Mouse (Mus musculus) liver, embryonic 11.5 days (tissue): ENCODE results near the gene Vmn1r194. TPM values are rescaled to one million over a fixed set of nuclear protein-coding genes. Genes with fewer than 3 reads are reported as not detected.
"Not testable (repeated sequence)": the region's sequence is repeated elsewhere in the genome, so short reads cannot be mapped to it uniquely, and the experiment has no call there.

ENCODE experiments used
- ATAC-seq: fragments of 200-750 bp; cut with Nextera tagmentation; replicated peaks from 2 replicates; pipeline ENCODE4 v1.8.0; 2017; ENCODE audit warnings: moderate number of reproducible peaks, mild to moderate bottlenecking, moderate TSS enrichment, moderate library complexity; ENCODE audit not compliant: low FRiP score
- DNase-seq: peaks from one replicate; pipeline ENCODE4 v3.0.0-alpha.2; 2017; ENCODE audit warnings: low spot score
- H3K27ac ChIP-seq: fragments of 300-500 bp; sonication (generic); 2 replicates; pipeline ENCODE4 v1.5.1; 2014; ENCODE audit warnings: mild to moderate bottlenecking, low read depth, low read length, control low read depth
- H3K27me3 ChIP-seq: fragments of 300-500 bp; sonication (generic); replicated peaks from 2 replicates; pipeline ENCODE4 v1.6.1; 2014; ENCODE audit warnings: low read length, mixed read lengths; ENCODE audit not compliant: control insufficient read depth, insufficient read depth
- H3K36me3 ChIP-seq: fragments of 300-500 bp; sonication (generic); 2 replicates; pipeline ENCODE4 v1.6.1; 2014; ENCODE audit warnings: mild to moderate bottlenecking, low read length, moderate library complexity, mixed read lengths; ENCODE audit not compliant: control insufficient read depth, insufficient read depth
- H3K4me1 ChIP-seq: fragments of 300-500 bp; sonication (generic); replicated peaks from 2 replicates; pipeline ENCODE4 v1.6.1; 2014; ENCODE audit warnings: low read length, mixed read lengths; ENCODE audit not compliant: control insufficient read depth, insufficient read depth
- H3K4me2 ChIP-seq: fragments of 300-500 bp; sonication (generic); 2 replicates; pipeline ENCODE4 v1.6.1; 2014; ENCODE audit warnings: mild to moderate bottlenecking, control low read depth, moderate library complexity
- H3K4me3 ChIP-seq: fragments of 300-500 bp; sonication (generic); 2 replicates; pipeline ENCODE4 v1.5.1; 2014; ENCODE audit warnings: low read depth, low read length, control low read depth
- H3K9ac ChIP-seq: fragments of 300-500 bp; sonication (generic); 2 replicates; pipeline ENCODE4 v1.6.1; 2014; ENCODE audit warnings: low read depth, low read length, control low read depth
- H3K9me3 ChIP-seq: fragments of 300-500 bp; sonication (generic); 2 replicates; pipeline ENCODE4 v1.6.1; 2016; ENCODE audit warnings: low read length, inconsistent platforms, mixed read lengths; ENCODE audit not compliant: control insufficient read depth
- WGBS: fragments of 180-500 bp; shearing (Covaris S2); extraction: QIAGEN DNeasy Blood & Tissue Kit; methylation state at CpG from one replicate; pipeline ENCODE4 v1.1.7; 2014; 5-methylcytosine and 5-hydroxymethylcytosine counted together
- microRNA-seq: library from miRNA; unstranded; fragments of <30 nt; microRNA quantifications from one replicate; pipeline ENCODE4, GENCODE M21; 2017; ENCODE audit warnings: borderline number of aligned reads
- polyA plus RNA-seq: library from polyadenylated mRNA; unstranded; fragments of >200 nt; fragmentation: Nextera tagmentation; extraction: Ambion mirVana; gene quantifications from 2 replicates; pipeline ENCODE4 v1.2.1, GENCODE M21; 2014

Vmn1r194 gene
- not detected in 2 replicates for polyA plus RNA-seq

GRCm38 (mm10) chr13:22243915-22244314, at the start of gene Vmn1r194:
Vmn1r194 (plus strand) TSS chr13:22244215.
- DNase-seq = no peak
- Histone ChIP-seq H3K4me1 (no peaks in the 10 kb centered on the region), H3K27me3 (no peaks in the 10 kb centered on the region), H3K4me2 (no peak within 1 kb of the TSS), H3K9me3 (no peaks in the 10 kb centered on the region), H3K4me3 (no peak within 1 kb of the TSS), H3K36me3 (no peaks in the 10 kb centered on the region), H3K9ac (no peak within 1 kb of the TSS), H3K27ac (no peak within 1 kb of the TSS)
- WGBS = 46% methylated on average over 1 of the region's 1 CpGs
- ATAC-seq = no peak

- H3K4me2 ChIP-seq, H3K9me3 ChIP-seq, H3K36me3 ChIP-seq, H3K4me1 ChIP-seq, H3K27ac ChIP-seq, H3K9ac ChIP-seq, DNase-seq, H3K27me3 ChIP-seq, ATAC-seq, H3K4me3 ChIP-seq: not testable (repeated sequence)
- WGBS = 59% methylated on average over 1 of the region's 1 CpGs
Observed at GRCm38 (mm10) chr13:22223060-22223459, 21.0 kb upstream of the Vmn1r194 start, which contains the start of gene Vmn1r193. Vmn1r193 (minus strand) TSS chr13:22223160.

- not testable (repeated sequence) for H3K36me3 ChIP-seq, DNase-seq, H3K4me2 ChIP-seq, H3K9me3 ChIP-seq, ATAC-seq, H3K27me3 ChIP-seq, H3K4me1 ChIP-seq, H3K27ac ChIP-seq, H3K4me3 ChIP-seq, H3K9ac ChIP-seq
- 79% methylated on average over 1 of the region's 1 CpGs for WGBS
Observed at GRCm38 (mm10) chr13:22270222-22270621, 26.2 kb downstream of the Vmn1r194 start, which contains the start of gene Vmn1r195. Vmn1r195 (plus strand) TSS chr13:22270522.

- no peaks in the 10 kb centered on the region for H3K4me1 ChIP-seq
- WGBS = 59% methylated on average over 2 of the region's 2 CpGs
- no peak for DNase-seq
Observed at GRCm38 (mm10) chr13:22271721-22272120, 27.7 kb downstream of the Vmn1r194 start.

GRCm38 (mm10) chr13:22284578-22284977, 40.6 kb downstream of the Vmn1r194 start:
- Histone ChIP-seq H3K36me3 (no peaks in the 10 kb centered on the region), H3K9me3 (no peaks in the 10 kb centered on the region), H3K4me3 (no peak overlapping the region), H3K9ac (no peak overlapping the region), H3K4me1 (no peaks in the 10 kb centered on the region), H3K27ac (no peak overlapping the region), H3K4me2 (no peak overlapping the region), H3K27me3 (no peaks in the 10 kb centered on the region)
- WGBS = 77% methylated on average over 2 of the region's 2 CpGs
- ATAC-seq = no peak
- DNase-seq = no peak

More at GRCm38 (mm10) chr13:22271721-22272120, 27.7 kb downstream of the Vmn1r194 start:
- Histone ChIP-seq H3K27ac (no peak overlapping the region), H3K4me3 (no peak overlapping the region), H3K27me3 (no peaks in the 10 kb centered on the region), H3K9me3 (no peaks in the 10 kb centered on the region), H3K9ac (no peak overlapping the region), H3K4me2 (no peak overlapping the region), H3K36me3 (no peaks in the 10 kb centered on the region)
- no peak for ATAC-seq

- DNase-seq = no peak
- Histone ChIP-seq H3K27me3 (no peaks in the 10 kb centered on the region), H3K36me3 (no peaks in the 10 kb centered on the region), H3K4me1 (no peaks in the 10 kb centered on the region), H3K4me2 (no peak within 1 kb of the TSS), H3K9ac (no peak within 1 kb of the TSS), H3K27ac (no peak within 1 kb of the TSS), H3K4me3 (no peak within 1 kb of the TSS), H3K9me3 (no peaks in the 10 kb centered on the region)
- WGBS = 65% methylated on average over 2 of the region's 2 CpGs
- ATAC-seq = no peak
Observed at GRCm38 (mm10) chr13:22289620-22290019, 45.6 kb downstream of the Vmn1r194 start, which contains the start of gene Vmn1r196. Vmn1r196 (plus strand) TSS chr13:22289920.

Small RNA genes lying within 50 kb of the gene (microRNA-seq; reads per million reads assigned to microRNA genes)
- not detected for gene Gm23282
- not detected for gene Gm25084

Other genes starting within 250 kb of the Vmn1r194 start
- 0.48 and 0.86 TPM in 2 replicates for gene Prss16, start 234.5 kb upstream of the Vmn1r194 start, polyA plus RNA-seq
- 10.7 and 13.3 TPM in 2 replicates for gene Hist1h2ah, start 208.6 kb upstream of the Vmn1r194 start, polyA plus RNA-seq
- 4.1 and 4.6 TPM in 2 replicates for gene Hist1h2bk, start 208.3 kb upstream of the Vmn1r194 start, polyA plus RNA-seq
- 36.9 and 39.3 TPM in 2 replicates for gene Hist1h4i, start 202.9 kb upstream of the Vmn1r194 start, polyA plus RNA-seq
- 26.4 and 36.7 TPM in 2 replicates for gene Hist1h2ag, start 201.3 kb upstream of the Vmn1r194 start, polyA plus RNA-seq
- gene Hist1h2bj, start 201.0 kb upstream of the Vmn1r194 start, polyA plus RNA-seq = 11.2 and 13.2 TPM in 2 replicates
- not detected in 2 replicates for gene Vmn1r188, start 159.8 kb upstream of the Vmn1r194 start, polyA plus RNA-seq
- not detected in 2 replicates for gene Vmn1r189, start 138.4 kb upstream of the Vmn1r194 start, polyA plus RNA-seq
- gene Vmn1r191, start 60.2 kb upstream of the Vmn1r194 start, polyA plus RNA-seq = not detected in 2 replicates
- gene Vmn1r192, start 53.1 kb upstream of the Vmn1r194 start, polyA plus RNA-seq = not detected in 2 replicates
- not detected in 2 replicates for gene Vmn1r193, start 21.1 kb upstream of the Vmn1r194 start, polyA plus RNA-seq
- gene Vmn1r195, start 26.3 kb downstream of the Vmn1r194 start, polyA plus RNA-seq = not detected in 2 replicates
- gene Vmn1r196, start 45.7 kb downstream of the Vmn1r194 start, polyA plus RNA-seq = not detected in 2 replicates
- not detected in 2 replicates for gene Vmn1r197, start 80.4 kb downstream of the Vmn1r194 start, polyA plus RNA-seq
- not detected in 2 replicates for gene Vmn1r198, start 106.1 kb downstream of the Vmn1r194 start, polyA plus RNA-seq
- gene Vmn1r199, start 135.6 kb downstream of the Vmn1r194 start, polyA plus RNA-seq = not detected in 2 replicates
- gene Vmn1r200, start 146.2 kb downstream of the Vmn1r194 start, polyA plus RNA-seq = not detected in 2 replicates
- not detected in 2 replicates for gene Vmn1r201, start 227.7 kb downstream of the Vmn1r194 start, polyA plus RNA-seq